Mouse (Mus musculus): ENCODE data around the gene 1700018G05Rik.
"Not testable (repeated sequence)": the region's sequence is repeated elsewhere in the genome, so short reads cannot be mapped to it uniquely, and the experiment has no call there.

The 1700018G05Rik gene

GRCm38 (mm10) chrX:102928072-102928471 is at the start of gene 1700018G05Rik:
1700018G05Rik (plus strand) TSS chrX:102928372.
- DNase-seq: peak; percentile 58

GRCm38 (mm10) chrX:102908587-102908986 is 19.6 kb upstream of the 1700018G05Rik start, which contains the start of the genes Dmrtc1a and 1700011M02Rik:
Dmrtc1a (minus strand) TSS chrX:102908687.
1700011M02Rik (plus strand) TSS chrX:102908905.
- DNase-seq: not testable (repeated sequence)

GRCm38 (mm10) chrX:102914823-102915222 is 13.3 kb upstream of the 1700018G05Rik start:
- not testable (repeated sequence) for DNase-seq

GRCm38 (mm10) chrX:102926707-102927106 is 1.5 kb upstream of the 1700018G05Rik start:
- DNase-seq: peak; percentile 34

GRCm38 (mm10) chrX:102932992-102933570 is 4.9 kb downstream of the 1700018G05Rik start:
- DNase-seq: peak; percentile 78

GRCm38 (mm10) chrX:102933571-102934394 is 5.6 kb downstream of the 1700018G05Rik start:
- peak; percentile 89 for DNase-seq

- DNase-seq: peak; percentile 66
Observed at GRCm38 (mm10) chrX:102934395-102934764, 6.2 kb downstream of the 1700018G05Rik start.

- peak; percentile 94 for DNase-seq
Observed at GRCm38 (mm10) chrX:102936743-102937142, 8.6 kb downstream of the 1700018G05Rik start.

- peak; percentile 49 for DNase-seq
Observed at GRCm38 (mm10) chrX:102950136-102950535, 22.0 kb downstream of the 1700018G05Rik start.

- no peak for DNase-seq
Observed at GRCm38 (mm10) chrX:102958917-102959316, 30.7 kb downstream of the 1700018G05Rik start.

GRCm38 (mm10) chrX:102960581-102960980 is 32.4 kb downstream of the 1700018G05Rik start:
- no peak for DNase-seq

Data from heart, adult 11 months (tissue).